Mouse (Mus musculus) bone marrow, adult 2 months (tissue): Measurements from ENCODE around the gene Igfbp5.

ENCODE experiments used
- CTCF ChIP-seq: fragments of 200-500 bp; IDR thresholded peaks from 2 replicates; pipeline ENCODE4 v1.5.1; 2011; ENCODE audit warnings: low read length, control low read depth; ENCODE audit not compliant: control insufficient read depth, insufficient read depth
- POLR2A ChIP-seq: fragments of 200-500 bp; IDR thresholded peaks from 2 replicates; pipeline ENCODE4 v1.6.1; 2011; ENCODE audit warnings: low read depth, mild to moderate bottlenecking, control low read depth, low read length, borderline replicate concordance; ENCODE audit not compliant: control insufficient read depth

GRCm38 (mm10) chr1:72858286-72858685 lies 16.4 kb downstream of the Igfbp5 start:
- TF ChIP-seq CTCF: no peak
- TF ChIP-seq POLR2A: no peak
